Mouse (Mus musculus): ENCODE measurements around the gene Rnf208. TPM values are rescaled to one million over a fixed set of nuclear protein-coding genes. Genes with fewer than 3 reads are reported as not detected.

Gene Rnf208
- polyA plus RNA-seq, 1 experiment from 2014 or later = 9.1 TPM

- 0% methylated on average over 1 of the region's 1 CpGs for WGBS
- Histone ChIP-seq H3K36me3 (no peaks in the 10 kb centered on the region), H3K27ac (no peak overlapping the region), H3K4me1 (peaks cover 28% of the 10 kb centered on the region), H3K9me3 (no peaks in the 10 kb centered on the region), H3K27me3 (ENCODE audit: insufficient read depth, poor library complexity, severe bottlenecking) (peaks cover 100% of the 10 kb centered on the region), H3K4me3 (no peak overlapping the region)
- no peak for DNase-seq (ENCODE audit: low spot score)
Measured at GRCm38 (mm10) chr2:25292856-25293255, 50.8 kb downstream of the Rnf208 start.

- Histone ChIP-seq H3K36me3 (no peaks in the 10 kb centered on the region), H3K27me3 (ENCODE audit: insufficient read depth, poor library complexity, severe bottlenecking) (peaks cover 100% of the 10 kb centered on the region), H3K27ac (no peak overlapping the region), H3K4me3 (no peak overlapping the region), H3K4me1 (peaks cover 28% of the 10 kb centered on the region), H3K9me3 (no peaks in the 10 kb centered on the region)
- 66% methylated on average over 9 of the region's 9 CpGs for WGBS
- no peak for DNase-seq (ENCODE audit: low spot score)
Measured at GRCm38 (mm10) chr2:25293706-25294105, 51.7 kb downstream of the Rnf208 start.

Other genes starting within 250 kb of the Rnf208 start
- gene Nsmf, start 187.9 kb upstream of the Rnf208 start, polyA plus RNA-seq (2016; fragmentation: Nextera tagmentation; extraction: Ambion mirVana) = 52.2 and 53.2 TPM in 2 replicates
- gene Entpd8, start 162.0 kb upstream of the Rnf208 start, polyA plus RNA-seq (2016; fragmentation: Nextera tagmentation; extraction: Ambion mirVana) = 0.13 TPM in 1 of 2 replicates, not detected in the other
- gene Noxa1, start 147.1 kb upstream of the Rnf208 start, polyA plus RNA-seq (2016; fragmentation: Nextera tagmentation; extraction: Ambion mirVana) = 0.14 TPM in 1 of 2 replicates, not detected in the other
- 5.7 and 5.9 TPM in 2 replicates for gene Nrarp, start 61.5 kb upstream of the Rnf208 start, polyA plus RNA-seq (2016; fragmentation: Nextera tagmentation; extraction: Ambion mirVana)
- gene Tor4a, start 45.4 kb upstream of the Rnf208 start, polyA plus RNA-seq (2016; fragmentation: Nextera tagmentation; extraction: Ambion mirVana) = 7.7 and 8.4 TPM in 2 replicates
- 90.9 and 99.8 TPM in 2 replicates for gene Nelfb, start 30.8 kb upstream of the Rnf208 start, polyA plus RNA-seq (2016; fragmentation: Nextera tagmentation; extraction: Ambion mirVana)
- 0.10 TPM in 1 of 2 replicates, not detected in the other for gene Stpg3, start 27.6 kb upstream of the Rnf208 start, polyA plus RNA-seq (2016; fragmentation: Nextera tagmentation; extraction: Ambion mirVana)
- 0.92 TPM in 1 of 2 replicates, not detected in the other for gene Fam166a, start 23.5 kb upstream of the Rnf208 start, polyA plus RNA-seq (2016; fragmentation: Nextera tagmentation; extraction: Ambion mirVana)
- 544 and 610 TPM in 2 replicates for gene Tubb4b, start 17.6 kb upstream of the Rnf208 start, polyA plus RNA-seq (2016; fragmentation: Nextera tagmentation; extraction: Ambion mirVana)
- not detected in 2 replicates for gene Slc34a3, start 7.9 kb upstream of the Rnf208 start, polyA plus RNA-seq (2016; fragmentation: Nextera tagmentation; extraction: Ambion mirVana)
- 0.08 TPM in 1 of 2 replicates, not detected in the other for gene Rnf224, start 5.5 kb upstream of the Rnf208 start, polyA plus RNA-seq (2016; fragmentation: Nextera tagmentation; extraction: Ambion mirVana)
- not detected in 2 replicates for gene Cysrt1, start 197 bp downstream of the Rnf208 start, polyA plus RNA-seq (2016; fragmentation: Nextera tagmentation; extraction: Ambion mirVana)
- gene AL732309.1, start 4.6 kb downstream of the Rnf208 start, polyA plus RNA-seq (2016; fragmentation: Nextera tagmentation; extraction: Ambion mirVana) = 4.0 and 6.0 TPM in 2 replicates
- gene Tmem203, start 13.2 kb downstream of the Rnf208 start, polyA plus RNA-seq (2016; fragmentation: Nextera tagmentation; extraction: Ambion mirVana) = 17.1 and 19.0 TPM in 2 replicates
- 5.1 and 6.4 TPM in 2 replicates for gene Tprn, start 20.4 kb downstream of the Rnf208 start, polyA plus RNA-seq (2016; fragmentation: Nextera tagmentation; extraction: Ambion mirVana)
- gene Ssna1, start 30.2 kb downstream of the Rnf208 start, polyA plus RNA-seq (2016; fragmentation: Nextera tagmentation; extraction: Ambion mirVana) = 164 and 199 TPM in 2 replicates
- gene Anapc2, start 30.2 kb downstream of the Rnf208 start, polyA plus RNA-seq (2016; fragmentation: Nextera tagmentation; extraction: Ambion mirVana) = 101 and 113 TPM in 2 replicates
- gene Tmem210, start 45.9 kb downstream of the Rnf208 start, polyA plus RNA-seq (2016; fragmentation: Nextera tagmentation; extraction: Ambion mirVana) = not detected in 2 replicates
- gene Lrrc26, start 47.7 kb downstream of the Rnf208 start, polyA plus RNA-seq (2016; fragmentation: Nextera tagmentation; extraction: Ambion mirVana) = not detected in 2 replicates
- 0.93 TPM in 1 of 2 replicates, not detected in the other for gene Grin1, start 76.9 kb downstream of the Rnf208 start, polyA plus RNA-seq (2016; fragmentation: Nextera tagmentation; extraction: Ambion mirVana)
- gene Man1b1, start 90.1 kb downstream of the Rnf208 start, polyA plus RNA-seq (2016; fragmentation: Nextera tagmentation; extraction: Ambion mirVana) = 31.7 and 52.3 TPM in 2 replicates
- gene Dpp7, start 114.1 kb downstream of the Rnf208 start, polyA plus RNA-seq (2016; fragmentation: Nextera tagmentation; extraction: Ambion mirVana) = 12.9 and 19.1 TPM in 2 replicates
- 9.5 and 12.7 TPM in 2 replicates for gene Uap1l1, start 123.4 kb downstream of the Rnf208 start, polyA plus RNA-seq (2016; fragmentation: Nextera tagmentation; extraction: Ambion mirVana)
- 26.8 and 31.8 TPM in 2 replicates for gene Sapcd2, start 130.1 kb downstream of the Rnf208 start, polyA plus RNA-seq (2016; fragmentation: Nextera tagmentation; extraction: Ambion mirVana)
- not detected in 2 replicates for gene Entpd2, start 153.6 kb downstream of the Rnf208 start, polyA plus RNA-seq (2016; fragmentation: Nextera tagmentation; extraction: Ambion mirVana)
- gene Npdc1, start 157.1 kb downstream of the Rnf208 start, polyA plus RNA-seq (2016; fragmentation: Nextera tagmentation; extraction: Ambion mirVana) = 14.6 and 16.5 TPM in 2 replicates
- not detected in 2 replicates for gene Fut7, start 181.0 kb downstream of the Rnf208 start, polyA plus RNA-seq (2016; fragmentation: Nextera tagmentation; extraction: Ambion mirVana)
- 3.5 and 4.7 TPM in 2 replicates for gene Abca2, start 186.4 kb downstream of the Rnf208 start, polyA plus RNA-seq (2016; fragmentation: Nextera tagmentation; extraction: Ambion mirVana)
- 0.69 and 1.1 TPM in 2 replicates for gene Clic3, start 214.6 kb downstream of the Rnf208 start, polyA plus RNA-seq (2016; fragmentation: Nextera tagmentation; extraction: Ambion mirVana)
- 15.6 and 17.7 TPM in 2 replicates for gene Paxx, start 218.8 kb downstream of the Rnf208 start, polyA plus RNA-seq (2016; fragmentation: Nextera tagmentation; extraction: Ambion mirVana)
- gene Ptgds, start 227.8 kb downstream of the Rnf208 start, polyA plus RNA-seq (2016; fragmentation: Nextera tagmentation; extraction: Ambion mirVana) = 0.18 and 0.32 TPM in 2 replicates

Measured in heart, embryonic 10.5 days (tissue).